Mouse (Mus musculus): Measurements from ENCODE around the gene Cdrt4.

Cdrt4 gene

DNA sequence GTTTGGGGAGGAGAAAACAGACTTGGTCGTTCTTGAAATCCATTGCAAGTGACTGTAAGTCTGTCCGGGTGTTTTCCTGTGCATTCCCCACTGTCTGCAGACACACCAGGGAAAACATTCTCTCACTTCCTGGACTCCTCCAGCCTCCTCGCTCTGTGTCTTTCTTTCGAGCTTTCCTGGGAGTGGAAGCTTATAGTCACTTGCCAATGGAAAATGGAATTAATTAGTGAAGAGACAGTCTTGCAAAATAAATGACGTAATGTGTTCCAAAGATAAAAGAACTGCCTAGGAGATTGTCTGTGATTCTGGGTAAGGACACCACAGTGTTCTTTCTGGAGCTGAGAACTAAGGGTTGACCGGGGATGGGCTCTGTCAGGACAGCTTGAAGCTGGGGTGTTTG, 7.5 kb upstream of the Cdrt4 start:
- DNase-seq (ENCODE audit: low spot score): no peak

DNA sequence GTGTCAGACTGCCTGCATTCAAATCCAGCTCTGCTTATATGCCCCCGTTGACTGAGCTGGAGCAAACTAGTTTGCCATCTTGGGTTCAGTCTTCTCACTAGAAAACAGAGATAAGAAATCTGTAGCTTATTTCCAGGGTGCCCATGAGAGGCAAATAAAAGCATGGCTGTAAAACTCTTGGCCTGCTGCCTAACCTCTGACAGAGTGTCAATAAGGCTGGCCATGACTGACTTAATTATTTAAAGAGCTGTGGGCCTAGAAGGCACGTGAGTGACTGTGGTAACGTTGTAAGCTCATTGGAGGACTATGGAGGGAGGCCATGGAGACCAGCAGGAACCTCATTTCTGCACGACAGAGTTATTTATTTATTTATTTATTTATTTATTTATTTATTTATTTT, 5.5 kb upstream of the Cdrt4 start:
- no peak for DNase-seq (ENCODE audit: low spot score)

DNA sequence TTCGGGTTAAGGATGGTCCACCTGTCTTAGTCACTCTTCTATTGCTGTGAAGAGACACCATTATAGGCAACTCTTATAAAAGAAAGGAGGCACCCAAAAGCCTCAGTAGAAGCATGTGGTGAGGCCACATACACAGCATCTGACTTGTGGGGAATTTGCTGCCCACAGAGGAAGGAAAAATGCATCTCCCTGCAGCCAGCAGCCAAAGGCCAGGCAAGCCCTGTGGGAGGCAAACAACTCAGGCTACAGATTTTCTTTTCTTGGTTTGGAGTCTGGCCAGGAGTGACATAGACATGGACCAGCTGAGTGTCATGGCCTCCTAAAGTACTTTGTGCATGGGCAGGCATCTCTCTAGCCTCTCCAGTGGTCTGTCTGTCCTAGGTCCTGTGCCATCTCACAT, 1.4 kb upstream of the Cdrt4 start:
- no peak for DNase-seq (ENCODE audit: low spot score)

DNA sequence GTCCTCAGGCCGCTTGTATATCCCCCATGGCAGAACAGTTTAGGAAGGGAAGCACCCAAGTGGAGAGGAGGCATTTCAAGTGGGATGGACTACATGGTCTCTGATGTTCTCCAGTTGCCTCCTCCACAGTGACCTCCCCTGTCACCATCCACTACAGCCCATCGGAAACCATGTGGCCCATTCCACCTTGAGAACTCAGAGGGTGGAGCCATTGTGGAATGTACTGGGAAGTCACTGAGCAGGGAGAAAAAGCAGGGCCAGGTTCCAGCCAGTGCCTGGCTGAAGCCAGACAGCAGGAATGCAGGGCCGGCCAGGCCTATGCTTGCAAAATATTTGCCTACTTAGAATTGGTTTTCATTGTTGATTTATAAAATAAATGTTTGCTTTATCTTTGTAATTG, 3.8 kb downstream of the Cdrt4 start:
- DNase-seq (ENCODE audit: low spot score): no peak

DNA sequence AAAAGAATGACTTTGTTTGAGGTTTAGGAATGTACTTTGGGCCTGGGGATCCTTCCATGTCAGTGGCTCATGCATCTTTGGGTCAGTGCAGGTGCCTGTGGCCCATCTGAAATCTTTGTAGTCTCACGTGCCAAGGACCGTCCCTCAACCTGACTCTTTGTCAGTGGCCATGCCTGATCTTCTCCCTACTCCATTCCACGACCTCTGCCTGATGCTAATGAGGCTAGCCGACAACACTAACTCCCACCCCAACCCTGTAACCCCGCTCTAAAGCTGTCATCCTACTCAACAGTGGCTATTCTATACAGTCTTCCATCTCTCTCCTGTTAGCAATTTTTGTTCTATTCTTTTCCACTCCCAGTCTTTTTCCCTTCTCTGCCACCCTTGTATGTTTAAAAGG, 4.2 kb downstream of the Cdrt4 start:
- no peak for DNase-seq (ENCODE audit: low spot score)

DNA sequence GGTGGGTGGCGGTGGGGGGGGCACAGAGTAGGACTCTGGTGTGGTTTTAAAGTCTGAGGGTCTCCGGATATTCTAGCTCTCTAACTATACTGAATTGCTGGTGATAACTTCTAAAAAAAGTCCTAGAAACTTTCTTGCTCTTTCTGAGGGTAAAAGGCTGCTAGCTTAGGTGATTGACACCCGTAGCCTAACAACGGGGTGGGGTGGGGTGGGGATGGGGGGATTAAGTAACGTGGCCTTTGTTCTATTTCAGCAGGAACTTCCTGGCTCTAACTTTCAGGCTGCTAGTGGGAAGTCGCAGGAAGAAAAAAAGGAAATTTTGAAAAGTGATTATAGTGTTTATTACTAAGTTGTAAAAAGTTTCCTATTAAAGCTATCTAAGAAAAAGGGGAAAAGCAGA, 4.8 kb downstream of the Cdrt4 start:
- no peak for DNase-seq (ENCODE audit: low spot score)

DNA sequence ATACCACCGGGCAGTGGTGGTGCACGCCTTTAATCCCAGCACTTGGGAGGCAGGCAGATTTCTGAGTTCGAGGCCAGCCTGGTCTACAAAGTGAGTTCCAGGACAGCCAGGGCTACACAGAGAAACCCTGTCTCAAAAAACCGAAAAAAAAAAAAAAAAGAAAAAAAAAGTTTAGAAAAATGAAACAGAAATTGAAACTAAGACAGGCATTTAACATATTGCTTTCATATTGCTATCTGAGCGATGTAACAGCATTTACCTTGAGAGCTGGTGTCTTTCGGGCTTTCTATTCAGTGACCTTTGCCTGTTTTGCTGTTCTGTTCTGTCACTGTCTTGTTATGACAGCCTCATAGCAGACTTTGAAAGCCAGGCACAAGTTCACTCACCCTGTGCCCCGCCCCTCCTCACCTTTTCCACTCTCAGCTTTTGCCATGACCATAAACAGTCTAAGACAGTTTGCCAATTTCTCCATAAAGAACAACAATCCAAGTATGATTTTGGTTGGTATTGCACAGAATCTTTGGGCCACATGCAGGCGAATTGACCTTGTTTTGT, 6.7 kb downstream of the Cdrt4 start:
- DNase-seq (ENCODE audit: low spot score): no peak

DNA sequence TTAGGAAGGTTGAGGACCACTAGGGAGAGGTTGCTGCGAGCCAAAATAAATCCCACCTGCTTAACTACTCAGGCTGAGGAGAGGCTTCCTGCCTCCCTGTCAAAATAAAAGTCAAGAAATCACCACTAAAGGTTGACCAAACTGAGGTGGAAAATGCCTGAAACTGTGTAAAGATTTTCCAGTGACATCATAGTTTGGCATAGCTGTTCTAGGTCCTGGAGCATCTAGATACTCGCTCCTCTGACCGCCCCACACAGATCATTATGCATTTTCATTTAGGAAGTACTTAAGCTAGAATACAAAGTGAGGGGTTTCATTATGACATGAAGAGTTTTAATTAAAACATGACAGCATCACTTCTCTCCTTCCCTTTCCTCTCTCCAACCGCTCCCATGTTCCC, 12.3 kb downstream of the Cdrt4 start:
- no peak for DNase-seq (ENCODE audit: low spot score)

DNA sequence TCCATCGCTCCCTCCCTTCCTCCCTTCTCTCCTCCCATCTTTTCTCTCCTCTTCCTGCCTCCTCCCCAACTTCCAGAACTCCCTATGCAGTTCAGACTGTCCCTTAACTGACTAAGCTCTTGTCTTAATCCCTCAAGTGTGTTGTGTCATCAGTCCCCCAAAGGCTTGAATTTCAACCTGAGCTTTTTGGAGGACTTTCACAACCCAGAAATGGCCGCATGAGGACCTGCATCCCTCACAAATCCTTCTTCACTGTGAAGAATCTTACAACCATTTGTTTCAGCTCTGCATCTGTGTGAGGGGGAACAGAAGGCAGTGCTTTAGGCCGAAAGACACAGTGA, 15.4 kb downstream of the Cdrt4 start:
- no peak for DNase-seq (ENCODE audit: low spot score)

DNA sequence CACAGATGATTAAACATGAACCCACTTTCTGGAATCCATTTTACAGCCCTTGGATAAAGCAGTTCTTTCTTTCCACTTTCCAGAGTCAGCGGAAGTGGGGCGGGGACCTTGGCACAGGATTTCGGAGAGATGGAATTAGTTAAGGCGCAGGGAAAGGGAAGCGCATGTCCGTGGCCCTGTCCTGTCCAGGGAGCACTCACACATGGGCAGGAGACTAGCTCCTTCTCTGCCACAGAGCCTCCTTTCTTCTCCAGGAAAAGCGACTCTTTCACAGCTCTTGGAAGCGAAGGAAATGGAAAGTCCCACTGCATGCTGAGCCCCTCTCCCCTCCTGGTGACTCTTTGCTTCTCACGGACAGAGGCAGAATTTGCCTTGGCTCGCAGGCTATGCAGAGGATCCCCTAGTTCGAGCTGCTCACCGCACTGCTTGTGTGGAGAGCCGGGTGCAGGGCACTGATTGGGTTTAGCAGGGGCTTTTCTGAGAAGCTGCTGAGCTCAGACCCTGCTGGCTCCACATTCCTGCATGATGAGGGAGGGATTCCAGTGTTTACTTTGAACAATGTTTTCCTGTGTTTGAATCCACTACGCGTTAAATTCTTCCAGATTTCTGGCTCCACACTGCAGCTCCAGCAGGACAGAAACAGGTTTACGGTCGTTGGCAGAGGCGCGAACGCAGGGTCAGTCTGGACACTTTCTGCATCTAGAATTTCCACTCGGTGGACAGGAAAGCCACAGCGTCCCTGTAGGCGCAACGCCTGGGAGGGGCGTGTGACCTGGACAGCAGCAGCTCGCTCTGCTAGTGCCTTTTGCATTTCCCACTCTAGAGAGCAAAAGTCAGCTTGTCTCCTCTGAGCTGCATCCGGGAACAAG, 16.0 kb downstream of the Cdrt4 start:
- peak; percentile 15 for DNase-seq (ENCODE audit: low spot score)

DNA sequence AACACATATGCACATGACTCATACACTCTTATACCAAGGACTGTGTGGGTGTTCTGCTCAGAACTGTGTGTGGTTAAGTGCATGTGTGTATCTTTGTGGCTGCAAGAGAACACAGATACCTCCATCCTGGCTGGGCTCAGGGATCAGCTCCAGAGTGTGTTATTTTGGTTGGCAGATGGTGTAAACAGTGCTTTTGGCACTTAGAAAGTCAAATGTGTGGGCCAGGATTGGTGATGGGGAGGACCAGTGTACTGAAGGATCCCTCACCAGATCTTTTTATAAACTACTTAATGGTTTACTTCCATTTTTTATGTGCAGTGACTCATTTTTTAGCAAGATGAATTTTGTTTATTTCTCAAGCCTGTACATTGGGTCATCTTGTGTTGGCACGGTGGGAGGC, 26.2 kb downstream of the Cdrt4 start:
- DNase-seq (ENCODE audit: low spot score): no peak

DNA sequence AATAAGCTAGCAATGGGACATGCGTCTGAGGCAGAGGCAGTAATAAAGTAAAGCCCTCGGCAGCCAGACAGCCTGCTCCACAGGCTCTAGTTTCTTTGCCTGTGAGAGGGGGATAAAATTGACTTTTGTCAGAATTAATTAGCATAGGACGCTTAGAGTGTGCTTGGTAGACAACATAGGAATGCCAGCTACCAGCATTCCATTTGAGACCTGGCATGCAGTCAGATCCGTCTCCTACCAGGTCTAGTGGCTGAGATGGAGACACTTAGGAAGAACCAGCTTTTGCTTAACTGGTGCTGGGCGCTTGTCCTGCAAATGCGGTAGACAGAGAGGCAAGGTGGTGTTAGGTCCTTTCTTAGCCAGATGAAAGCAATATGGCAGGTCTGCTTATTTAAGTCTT, 27.9 kb downstream of the Cdrt4 start:
- no peak for DNase-seq (ENCODE audit: low spot score)

DNA sequence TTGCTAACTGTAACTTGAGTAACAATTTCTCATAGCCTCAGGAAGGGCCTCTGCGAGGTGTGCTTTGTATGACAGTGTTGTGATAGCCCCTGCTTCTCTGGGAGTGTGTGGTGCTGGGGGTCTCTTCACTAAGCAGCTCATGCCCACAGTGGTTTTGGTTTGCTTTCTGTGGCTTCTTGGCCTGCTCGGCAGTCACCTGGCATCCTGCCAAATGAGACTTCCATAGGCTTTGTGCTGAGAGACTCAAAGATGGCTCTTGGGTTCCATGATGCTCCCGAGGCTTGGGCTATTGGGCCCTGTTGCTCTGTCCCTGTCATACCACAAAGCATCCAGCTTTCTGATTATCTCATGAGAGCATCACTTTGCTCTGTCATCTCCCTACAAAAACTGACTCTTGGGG, 30.7 kb downstream of the Cdrt4 start:
- no peak for DNase-seq (ENCODE audit: low spot score)

DNA sequence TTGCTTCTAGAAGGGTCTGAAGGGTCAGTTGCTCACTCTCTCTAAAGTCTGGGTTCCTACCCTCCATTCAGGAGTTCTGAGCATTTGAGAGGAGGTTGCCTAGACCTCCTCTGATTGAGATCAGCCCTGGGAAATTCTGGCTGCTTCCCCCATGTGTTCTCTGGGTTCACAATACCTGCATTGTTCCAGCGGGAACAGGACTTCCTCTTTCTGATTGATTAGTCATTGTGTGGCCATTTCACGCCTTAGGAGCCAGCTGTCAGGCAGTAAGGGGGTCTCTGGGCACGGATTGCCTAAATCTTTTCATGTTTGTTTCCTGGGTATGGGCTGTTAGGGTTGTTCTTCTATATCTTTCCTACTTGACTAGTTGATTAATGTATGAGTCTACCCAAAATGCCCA, 32.8 kb downstream of the Cdrt4 start:
- no peak for DNase-seq (ENCODE audit: low spot score)

DNA sequence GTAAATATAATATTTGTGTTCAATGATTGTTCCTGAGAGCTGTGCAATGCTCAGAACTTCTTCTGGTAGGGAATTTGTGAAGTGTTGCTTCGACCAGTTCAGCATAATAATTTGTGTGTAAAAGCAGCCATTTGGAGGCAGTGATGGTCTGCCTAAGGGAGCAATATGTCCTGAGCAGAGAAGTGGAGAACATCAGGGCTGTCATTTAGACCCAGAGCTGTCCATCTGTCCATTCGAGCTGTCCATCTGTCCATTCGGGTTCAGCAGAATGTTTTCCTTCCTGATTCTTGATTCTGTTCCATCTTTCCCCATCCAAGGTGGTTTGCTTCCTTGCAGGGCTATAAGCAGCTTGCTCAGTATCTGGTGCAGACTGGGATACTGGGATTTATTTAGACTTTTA, 33.4 kb downstream of the Cdrt4 start:
- no peak for DNase-seq (ENCODE audit: low spot score)

DNA sequence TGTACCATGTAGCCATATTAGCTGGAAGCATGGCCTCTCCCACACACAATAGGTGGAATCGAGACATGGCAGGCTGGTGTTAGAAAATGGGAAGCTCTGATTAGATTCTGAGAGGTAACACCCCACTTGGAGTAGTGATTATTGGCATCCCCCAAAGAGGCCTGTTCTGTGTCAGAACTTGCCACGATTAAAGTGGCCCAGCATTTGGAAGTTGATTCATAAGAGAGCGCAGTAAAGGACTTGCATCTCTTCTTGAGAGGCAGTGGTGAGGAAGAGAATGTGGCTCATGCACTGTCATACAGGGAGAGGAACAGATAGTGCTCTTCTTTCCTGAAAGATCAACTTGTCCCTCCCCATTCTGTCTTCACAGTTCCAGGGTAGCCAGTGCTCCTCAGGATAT, 34.1 kb downstream of the Cdrt4 start:
- DNase-seq (ENCODE audit: low spot score): no peak

DNA sequence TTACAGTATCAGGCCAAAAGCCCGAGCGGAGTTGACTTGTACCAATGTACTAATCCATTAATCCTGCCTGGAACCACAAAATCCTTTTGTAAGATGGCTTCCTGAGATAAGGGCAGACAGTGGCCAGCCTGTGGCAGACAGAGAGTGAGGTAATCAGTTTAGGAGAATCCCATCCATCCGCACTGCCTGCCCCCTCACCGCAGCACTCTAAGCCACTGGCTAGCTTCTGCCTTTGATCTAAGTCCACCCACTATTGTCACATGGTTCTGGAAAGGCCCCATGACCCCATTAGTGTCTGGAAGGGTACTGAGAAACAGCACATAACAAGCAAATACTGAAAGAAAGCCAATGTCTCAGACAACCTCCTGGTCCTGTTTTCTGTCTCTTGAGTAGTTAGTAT, 35.6 kb downstream of the Cdrt4 start:
- DNase-seq (ENCODE audit: low spot score): no peak

DNA sequence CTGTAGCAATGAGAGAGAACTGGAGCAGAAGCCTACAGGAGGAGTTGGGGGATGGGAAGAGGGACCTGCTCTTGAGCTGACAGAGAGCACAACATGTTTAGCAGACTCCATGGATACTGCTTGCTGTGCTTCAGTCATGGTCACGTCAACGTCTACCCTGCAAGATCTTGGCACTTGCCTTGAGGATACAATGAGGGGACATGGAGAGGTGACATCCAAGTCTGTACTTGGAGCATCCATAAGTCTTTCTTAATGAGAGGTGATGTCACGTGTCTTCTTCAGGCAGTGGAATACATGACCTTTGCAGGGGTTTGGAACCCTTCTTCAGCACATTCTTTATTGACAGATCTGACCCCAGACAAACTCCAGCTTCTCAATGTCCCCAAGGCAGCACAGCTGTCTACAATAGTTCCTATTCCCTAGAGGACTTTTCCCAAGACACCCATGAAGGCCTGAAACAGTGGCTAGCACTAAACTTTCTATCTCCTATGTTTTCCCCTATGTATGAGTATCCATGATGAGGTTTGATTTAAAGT, 39.2 kb downstream of the Cdrt4 start:
- DNase-seq (ENCODE audit: low spot score): no peak

DNA sequence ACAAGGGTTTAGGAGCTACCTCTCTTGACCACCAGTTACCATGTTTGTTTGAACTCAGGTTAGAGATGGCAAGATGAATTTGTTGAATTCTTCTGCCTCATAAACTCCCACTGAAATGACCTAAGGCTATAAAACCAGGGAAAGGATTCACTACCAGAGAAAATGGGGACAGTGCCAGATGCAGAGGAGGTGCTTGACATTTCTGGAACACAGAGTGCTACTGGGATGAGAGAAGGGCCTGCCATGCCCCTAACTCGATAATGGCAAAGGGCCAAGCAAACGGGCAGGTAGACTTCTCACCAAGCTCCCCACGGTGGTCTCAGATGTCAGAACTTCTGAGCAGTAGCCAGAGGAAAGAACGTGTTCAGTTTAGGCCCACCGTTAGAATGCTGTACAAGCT, 39.8 kb downstream of the Cdrt4 start:
- DNase-seq (ENCODE audit: low spot score): peak; percentile 52

DNA sequence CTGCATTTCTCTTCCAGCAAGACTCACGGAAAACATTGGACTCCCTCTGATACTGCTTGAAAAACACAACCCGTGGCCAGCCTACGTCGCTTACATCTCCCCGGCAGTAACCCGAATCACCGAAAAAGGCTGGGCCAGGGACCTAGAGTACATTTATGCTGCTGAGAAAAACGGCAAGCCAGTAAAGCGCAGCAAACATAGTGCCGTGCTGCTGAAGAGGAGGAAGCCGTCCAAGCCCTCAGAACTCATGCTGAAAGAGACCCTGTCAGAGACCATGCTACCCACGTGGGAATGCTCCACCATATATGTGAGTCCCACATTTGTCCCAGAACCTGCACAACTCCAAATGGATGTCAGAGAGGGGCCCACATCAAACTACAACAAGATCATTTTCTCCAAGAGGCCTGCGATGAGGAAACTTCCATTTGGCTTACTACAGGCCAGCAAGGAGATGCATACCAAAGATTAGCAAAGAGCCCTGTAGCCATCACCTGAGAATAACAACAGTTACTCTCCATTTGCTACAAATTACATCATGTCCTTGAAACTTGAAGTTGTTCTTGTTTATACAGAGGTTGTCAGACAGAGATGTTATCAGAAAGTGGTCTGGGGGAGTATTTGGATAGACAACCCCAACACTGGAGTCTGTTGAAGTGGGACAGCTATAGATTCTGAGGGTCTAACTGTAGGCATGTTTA, 41.7 kb downstream of the Cdrt4 start:
- DNase-seq (ENCODE audit: low spot score): no peak

DNA sequence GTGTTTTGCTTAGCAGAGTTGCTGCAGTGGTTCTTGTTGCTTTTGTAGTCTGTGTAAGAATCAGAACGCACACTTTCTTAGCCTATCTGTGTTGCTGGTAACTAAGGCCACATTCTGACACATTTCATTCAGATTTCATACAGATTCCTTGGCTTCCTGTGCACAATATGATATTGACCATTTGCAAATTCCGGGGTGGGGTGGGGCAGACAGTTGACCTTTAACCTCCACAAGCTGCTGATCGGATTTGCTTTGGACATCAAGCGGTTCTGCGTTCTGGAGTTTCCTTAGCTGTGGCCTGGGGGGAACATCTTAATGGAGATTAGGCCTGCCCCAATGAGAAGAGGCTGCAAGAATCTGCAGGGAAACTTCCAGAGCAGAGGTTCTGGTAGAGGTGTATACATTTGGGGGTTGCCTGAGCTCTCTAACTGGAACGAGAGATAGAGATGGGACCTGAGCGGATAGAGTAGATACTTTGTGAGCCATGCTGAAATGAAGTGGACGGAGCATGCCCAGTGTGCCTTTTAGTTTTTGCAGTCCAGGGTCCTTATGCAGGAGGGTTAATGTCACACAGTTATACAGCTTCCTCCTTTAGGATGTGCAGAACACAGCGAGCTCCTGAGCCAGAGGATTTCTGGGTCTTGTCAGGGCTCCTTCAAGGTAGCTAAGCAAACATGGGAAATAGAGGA, 44.2 kb downstream of the Cdrt4 start:
- no peak for DNase-seq (ENCODE audit: low spot score)

DNA sequence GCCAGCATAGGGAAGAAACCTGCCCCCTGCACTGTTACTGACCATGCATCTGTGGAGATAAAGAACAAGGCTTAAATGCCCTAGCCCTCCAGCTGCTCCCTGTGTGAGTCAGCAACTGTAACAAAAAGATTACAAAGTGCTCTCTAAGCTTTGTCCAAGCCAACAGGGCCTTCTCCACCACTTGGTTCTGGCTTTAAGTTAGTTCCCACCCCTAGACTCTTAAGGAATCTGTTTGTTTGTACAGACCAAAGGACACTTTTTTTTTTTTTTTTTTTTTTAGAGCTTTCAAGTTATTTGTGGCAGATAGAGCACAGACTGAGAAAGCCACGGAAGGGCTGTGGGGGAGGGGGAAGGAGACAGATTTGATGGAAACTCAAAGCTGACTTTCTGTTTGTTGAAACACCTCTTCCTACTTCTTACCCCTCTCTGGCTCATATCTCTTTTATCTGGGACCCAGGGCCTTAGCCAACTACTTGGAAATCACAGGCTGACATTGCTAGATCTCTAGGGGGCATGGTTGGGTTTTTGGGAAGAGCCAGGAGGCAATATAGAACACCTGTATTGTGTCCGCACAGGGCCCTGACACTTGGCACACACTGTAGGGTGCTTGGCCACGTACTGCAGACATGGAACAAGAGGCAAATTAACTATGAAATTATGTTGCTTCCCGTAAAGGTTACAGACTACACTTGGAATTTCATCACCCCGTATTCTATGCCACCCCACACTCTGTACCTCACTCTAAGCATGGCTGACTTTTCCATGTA, 44.9 kb downstream of the Cdrt4 start:
- DNase-seq (ENCODE audit: low spot score): peak; percentile 20

Data from testis, postnatal 14 days (tissue).